Mouse (Mus musculus): ENCODE results near the gene Gm6509. TPM values are rescaled to one million over a fixed set of nuclear protein-coding genes. Genes with fewer than 3 reads are reported as not detected.

Gene Gm6509
- total RNA-seq (2023), result not detected

DNA sequence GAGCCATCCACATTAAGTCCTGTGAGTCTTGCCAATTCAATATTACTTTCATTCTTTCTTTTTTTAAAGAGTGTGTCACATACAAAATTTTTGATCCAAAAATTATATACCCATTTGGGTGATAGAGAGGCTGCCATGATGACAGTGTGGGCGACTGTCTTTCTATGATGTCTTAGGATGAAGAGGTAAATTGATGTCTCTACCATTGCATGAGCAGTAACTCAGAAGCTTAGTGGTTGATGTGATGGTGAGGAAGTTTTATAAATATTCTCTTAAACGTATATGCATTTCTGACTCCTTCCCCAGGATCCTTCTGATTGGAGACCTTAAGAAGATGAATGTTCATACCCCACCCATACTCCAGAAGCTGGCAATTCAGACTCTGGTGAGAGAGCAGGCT is at the start of gene Gm6509:
Gene Gm6509 (plus strand): TSS at position 301 of the 400 bp plus-strand sequence.

DNA sequence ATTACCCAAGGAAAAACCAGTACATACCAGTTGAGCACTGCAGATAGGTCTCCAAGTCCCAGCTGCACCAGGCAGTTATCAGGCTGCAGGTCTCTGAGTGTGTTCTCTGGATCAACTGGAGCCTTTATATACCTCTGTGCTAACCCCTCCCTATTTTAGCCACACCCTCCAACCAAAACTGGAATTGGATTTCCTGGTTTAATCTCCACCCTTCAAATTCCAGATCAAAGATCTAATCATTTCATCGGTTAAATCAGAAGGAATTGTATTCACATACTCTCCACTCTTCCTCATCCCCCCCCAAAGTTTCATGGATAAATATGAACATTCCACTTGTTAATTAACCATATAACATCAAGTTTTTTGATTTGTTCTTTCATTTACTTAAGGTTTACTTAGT is 7.5 kb upstream of the Gm6509 start, which contains the start of gene Gm3147:
Gene Gm3147 (minus strand): TSS at position 101 of the 400 bp plus-strand sequence.

GRCm38 (mm10) chr5:94648082-94648481 is 24.3 kb downstream of the Gm6509 start, which contains the start of gene Gm6205:
Gm6205 (plus strand) TSS chr5:94648382.

Other genes starting within 250 kb of the Gm6509 start
- not detected for gene Gm7682, start 178.2 kb upstream of the Gm6509 start, total RNA-seq (2023)
- gene Gm3139, start 97.7 kb upstream of the Gm6509 start, total RNA-seq (2023), result not detected
- not detected for gene Gm3147, start 7.6 kb upstream of the Gm6509 start, total RNA-seq (2023)
- not detected for gene Gm6205, start 24.4 kb downstream of the Gm6509 start, total RNA-seq (2023)
- not detected for gene Gm3183, start 241.5 kb downstream of the Gm6509 start, total RNA-seq (2023)